Mouse (Mus musculus) left cerebral cortex, adult 8-10 months (tissue): Measurements from ENCODE around the gene Alox12b. TPM values are rescaled to one million over a fixed set of nuclear protein-coding genes. Genes with fewer than 3 reads are reported as not detected.

ENCODE experiments used
- DNase-seq, 2 experiments: peaks; one replicate each; pipeline ENCODE4 v3.0.0; 2022; ENCODE audit warnings: low spot score in 2 of 2
- total RNA-seq, 4 experiments: library from RNA; stranded (reverse); gene quantifications; 2 replicates each; pipeline ENCODE4 v1.2.4; 2022

Alox12b gene
- total RNA-seq = 1 to 10 TPM; 5.7 to 8.9 (median 7.7) TPM

- DNase-seq = no peak
Measured at GRCm38 (mm10) chr11:69156800-69157199, at the start of gene Alox12b. Gene Alox12b (plus strand): TSS chr11:69156989.

- DNase-seq = no peak
Measured at GRCm38 (mm10) chr11:69107676-69108075, 49.1 kb upstream of the Alox12b start.

GRCm38 (mm10) chr11:69108223-69108622, 48.6 kb upstream of the Alox12b start:
- no peak for DNase-seq

GRCm38 (mm10) chr11:69109032-69109900, 47.5 kb upstream of the Alox12b start:
- peak in 1 of 2 experiments; percentile 20 for DNase-seq

- peak; percentile 66 to 97 for DNase-seq
Measured at GRCm38 (mm10) chr11:69110319-69111046, 46.3 kb upstream of the Alox12b start.

- no peak for DNase-seq
Measured at GRCm38 (mm10) chr11:69111051-69111810, 45.6 kb upstream of the Alox12b start.

GRCm38 (mm10) chr11:69111865-69112264, 44.9 kb upstream of the Alox12b start:
- DNase-seq = no peak

- DNase-seq = no peak
Measured at GRCm38 (mm10) chr11:69114018-69114417, 42.8 kb upstream of the Alox12b start.

GRCm38 (mm10) chr11:69114621-69115020, 42.2 kb upstream of the Alox12b start:
- DNase-seq = no peak

- no peak for DNase-seq
Measured at GRCm38 (mm10) chr11:69116843-69117242, 39.9 kb upstream of the Alox12b start.

- no peak for DNase-seq
Measured at GRCm38 (mm10) chr11:69117737-69118695, 38.8 kb upstream of the Alox12b start.

GRCm38 (mm10) chr11:69118765-69119164, 38.0 kb upstream of the Alox12b start:
- peak in 1 of 2 experiments; percentile 89 for DNase-seq

GRCm38 (mm10) chr11:69119446-69120155, 37.2 kb upstream of the Alox12b start:
- no peak for DNase-seq

GRCm38 (mm10) chr11:69120221-69121000, 36.4 kb upstream of the Alox12b start, which contains the start of gene Hes7:
Gene Hes7 (plus strand): TSS chr11:69120404.
- DNase-seq = no peak

- no peak for DNase-seq
Measured at GRCm38 (mm10) chr11:69121001-69121740, 35.6 kb upstream of the Alox12b start.

GRCm38 (mm10) chr11:69121741-69122335, 35.0 kb upstream of the Alox12b start:
- DNase-seq = no peak

- DNase-seq = peak; percentile 79 to 81
Measured at GRCm38 (mm10) chr11:69122336-69122951, 34.3 kb upstream of the Alox12b start, which contains the start of gene 9130213A22Rik. Gene 9130213A22Rik (minus strand): TSS chr11:69122589.
